Mouse (Mus musculus) midbrain, embryonic 15.5 days (tissue): Measurements from ENCODE around the gene Amdhd2. TPM values are rescaled to one million over a fixed set of nuclear protein-coding genes. Genes with fewer than 3 reads are reported as not detected.

Source experiments
- ATAC-seq: fragments of 200-750 bp; cut with Nextera tagmentation; replicated peaks from 2 replicates; pipeline ENCODE4 v1.8.0; 2017; ENCODE audit warnings: moderate TSS enrichment
- H3K27ac ChIP-seq: fragments of 300-500 bp; sonication (generic); 2 replicates; pipeline ENCODE4 v1.5.1; 2015; ENCODE audit warnings: mild to moderate bottlenecking, inconsistent platforms
- H3K27me3 ChIP-seq: fragments of 300-500 bp; sonication (generic); replicated peaks from 2 replicates; pipeline ENCODE4 v1.6.1; 2015; ENCODE audit warnings: inconsistent platforms
- H3K36me3 ChIP-seq: fragments of 300-500 bp; sonication (generic); replicated peaks from 2 replicates; pipeline ENCODE4 v1.6.1; 2015; ENCODE audit warnings: inconsistent platforms
- H3K4me1 ChIP-seq: fragments of 300-500 bp; sonication (generic); 2 replicates; pipeline ENCODE4 v1.6.1; 2015; ENCODE audit warnings: inconsistent platforms
- H3K4me2 ChIP-seq: fragments of 300-500 bp; sonication (generic); 2 replicates; pipeline ENCODE4 v1.6.1; 2015; ENCODE audit warnings: inconsistent platforms, mild to moderate bottlenecking, moderate library complexity
- H3K4me3 ChIP-seq: fragments of 300-500 bp; sonication (generic); 2 replicates; pipeline ENCODE4 v1.5.1; 2015; ENCODE audit warnings: mild to moderate bottlenecking, inconsistent platforms
- H3K9ac ChIP-seq: fragments of 300-500 bp; sonication (generic); 2 replicates; pipeline ENCODE4 v1.6.1; 2015; ENCODE audit warnings: mild to moderate bottlenecking, inconsistent platforms
- H3K9me3 ChIP-seq: fragments of 300-500 bp; sonication (generic); 2 replicates; pipeline ENCODE4 v1.6.1; 2016; ENCODE audit warnings: inconsistent platforms
- WGBS: fragments of 180-500 bp; shearing (Covaris S2); methylation state at CpG from one replicate; pipeline ENCODE4 v1.1.7; 2015; ENCODE audit warnings: mixed read lengths; 5-methylcytosine and 5-hydroxymethylcytosine counted together
- polyA plus RNA-seq: library from polyadenylated mRNA; unstranded; fragments of >200 nt; fragmentation: Nextera tagmentation; extraction: Ambion mirVana; gene quantifications from 2 replicates; pipeline ENCODE4 v1.2.1, GENCODE M21; 2015

The Amdhd2 gene
- polyA plus RNA-seq = 32.1 and 39.6 TPM in 2 replicates

DNA sequence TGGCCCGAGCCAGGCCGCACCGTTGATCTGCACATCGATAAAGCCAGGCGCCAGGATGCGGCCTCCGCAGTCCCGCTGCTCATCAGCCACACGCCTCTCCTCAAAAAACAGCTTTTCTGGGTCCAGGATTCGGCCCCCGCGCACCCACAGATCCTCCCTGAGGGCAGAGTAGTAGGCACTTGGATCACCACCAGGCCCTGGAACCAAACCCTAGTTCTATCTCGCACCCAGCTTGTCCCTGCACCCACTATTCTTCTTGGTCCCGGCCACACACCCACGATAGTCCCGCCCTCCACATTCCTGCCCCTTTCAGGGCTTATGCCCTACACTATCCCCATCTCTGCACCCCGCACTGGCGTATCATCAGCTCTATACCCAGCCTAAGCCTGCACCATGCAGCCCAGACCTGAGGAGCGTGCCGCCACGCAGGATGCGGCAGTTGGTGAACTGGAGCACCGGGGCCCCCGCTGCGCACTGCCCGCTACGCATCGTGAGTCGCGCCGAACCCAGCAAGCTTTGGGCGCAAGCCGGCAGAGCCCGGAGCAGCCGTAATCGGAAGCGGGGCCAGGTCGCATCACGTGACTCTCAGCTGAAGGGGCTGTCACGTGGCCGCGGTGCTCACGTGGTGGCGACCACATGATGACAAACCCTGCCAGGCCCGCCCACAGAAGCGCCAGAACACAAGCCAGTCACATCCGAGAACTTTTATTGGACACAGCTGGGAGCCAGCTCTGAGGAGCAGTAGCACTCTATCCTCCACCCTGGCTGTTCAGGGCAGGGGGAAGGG is at the start of gene Amdhd2:
Gene Amdhd2 (minus strand): TSS at position 591 of the 787 bp plus-strand sequence.
- Histone ChIP-seq H3K9ac (peak within 1 kb of the TSS; percentile 78), H3K4me1 (peaks cover 45% of the 10 kb centered on the region), H3K4me3 (peak within 1 kb of the TSS; percentile 96), H3K27ac (peak within 1 kb of the TSS; percentile 92), H3K27me3 (no peaks in the 10 kb centered on the region), H3K4me2 (peak within 1 kb of the TSS; percentile 96), H3K9me3 (no peaks in the 10 kb centered on the region), H3K36me3 (peaks cover 4% of the 10 kb centered on the region; the same call in 1 of the 2 replicates)
- WGBS = 2% methylated on average over 47 of the region's 47 CpGs
- ATAC-seq = peak; percentile 93

DNA sequence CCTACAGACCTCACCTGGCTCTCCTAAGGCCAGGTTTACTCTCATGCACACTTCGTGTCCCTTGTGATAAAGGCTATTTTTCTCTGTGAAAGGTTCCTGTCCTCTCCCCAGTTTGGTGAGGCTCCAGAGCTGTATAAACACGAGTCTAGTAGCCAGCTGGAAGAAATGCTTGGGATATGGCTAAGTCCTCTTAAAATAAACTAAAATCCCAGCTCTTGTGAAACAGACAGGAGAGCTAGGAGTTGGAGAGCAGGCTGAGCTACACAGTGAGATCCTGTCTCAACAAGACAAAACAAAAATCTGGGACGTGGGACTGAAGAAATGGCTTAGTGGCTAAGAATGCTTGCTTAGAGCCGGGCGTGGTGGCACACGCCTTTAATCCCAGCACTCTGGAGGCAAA is 49.6 kb upstream of the Amdhd2 start:
- no peak overlapping the region for H3K4me3 ChIP-seq
- no peaks in the 10 kb centered on the region for H3K9me3 ChIP-seq
- H3K27me3 ChIP-seq = no peaks in the 10 kb centered on the region
- no peak overlapping the region for H3K9ac ChIP-seq
- H3K27ac ChIP-seq = no peak overlapping the region
- peaks cover 10% of the 10 kb centered on the region; the same call in 1 of the 2 replicates for H3K36me3 ChIP-seq
- no peak for ATAC-seq
- 79% methylated on average over 6 of the region's 6 CpGs for WGBS
- peaks cover 32% of the 10 kb centered on the region for H3K4me1 ChIP-seq
- H3K4me2 ChIP-seq = no peak overlapping the region

- Histone ChIP-seq H3K9ac (no peak overlapping the region), H3K27me3 (0 out of 2 replicates have a peak, but pooled peaks cover 5% of the 10 kb centered on the region), H3K4me3 (peak overlapping the region; percentile 55), H3K27ac (no peak overlapping the region; the same call in 1 of the 2 replicates), H3K36me3 (peaks cover 10% of the 10 kb centered on the region; the same call in 1 of the 2 replicates), H3K9me3 (no peaks in the 10 kb centered on the region), H3K4me1 (peaks cover 39% of the 10 kb centered on the region), H3K4me2 (peak overlapping the region; percentile 99)
- peak; percentile 14 for ATAC-seq
- WGBS = 25% methylated on average over 5 of the region's 5 CpGs
These were observed 49.0 kb upstream of the Amdhd2 start for GRCm38 (mm10) chr17:24212441-24213018.

- Histone ChIP-seq H3K4me1 (peaks cover 46% of the 10 kb centered on the region), H3K27me3 (0 out of 2 replicates have a peak, but pooled peaks cover 7% of the 10 kb centered on the region), H3K4me3 (peak overlapping the region; percentile 55), H3K9ac (peak overlapping the region; percentile 83), H3K27ac (peak overlapping the region; percentile 82), H3K4me2 (peak overlapping the region; percentile 99), H3K36me3 (peaks cover 10% of the 10 kb centered on the region; the same call in 1 of the 2 replicates), H3K9me3 (no peaks in the 10 kb centered on the region)
- WGBS = 3% methylated on average over 37 of the region's 37 CpGs
- peak; percentile 74 for ATAC-seq
These were observed 48.3 kb upstream of the Amdhd2 start for GRCm38 (mm10) chr17:24211631-24212440.

GRCm38 (mm10) chr17:24210591-24210990 is 47.0 kb upstream of the Amdhd2 start:
- Histone ChIP-seq H3K4me2 (peak overlapping the region; percentile 99; the same call in 1 of the 2 replicates), H3K27me3 (0 out of 2 replicates have a peak, but pooled peaks cover 7% of the 10 kb centered on the region), H3K4me1 (peaks cover 58% of the 10 kb centered on the region), H3K9ac (no peak overlapping the region), H3K9me3 (no peaks in the 10 kb centered on the region), H3K36me3 (peaks cover 3% of the 10 kb centered on the region; the same call in 1 of the 2 replicates), H3K4me3 (no peak overlapping the region), H3K27ac (no peak overlapping the region)
- WGBS = 75% methylated on average over 3 of the region's 3 CpGs
- ATAC-seq = no peak

DNA sequence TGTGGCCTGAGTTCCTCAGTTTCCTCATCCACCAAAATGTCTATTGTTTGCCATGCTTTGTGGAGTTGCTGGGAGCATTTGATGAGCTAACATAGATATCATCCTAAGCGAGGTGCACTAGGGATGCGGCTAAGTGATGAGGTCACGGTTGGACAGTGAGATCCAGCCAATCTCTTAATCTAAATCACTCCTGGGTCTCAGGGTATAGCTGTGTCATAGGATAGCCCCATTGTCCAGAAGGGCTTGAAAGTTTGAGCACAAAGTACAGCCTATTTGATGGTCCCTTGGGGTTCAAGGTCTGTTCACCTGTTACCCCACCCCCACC is 46.3 kb upstream of the Amdhd2 start:
- H3K27ac ChIP-seq = no peak overlapping the region
- H3K4me2 ChIP-seq = peak overlapping the region; percentile 94
- ATAC-seq = no peak
- H3K36me3 ChIP-seq = no peaks in the 10 kb centered on the region
- H3K4me3 ChIP-seq = no peak overlapping the region
- no peaks in the 10 kb centered on the region for H3K9me3 ChIP-seq
- no peak overlapping the region for H3K9ac ChIP-seq
- H3K27me3 ChIP-seq = 0 out of 2 replicates have a peak, but pooled peaks cover 7% of the 10 kb centered on the region
- WGBS = 69% methylated on average over 3 of the region's 3 CpGs
- peaks cover 59% of the 10 kb centered on the region for H3K4me1 ChIP-seq

GRCm38 (mm10) chr17:24209043-24209915 is 45.7 kb upstream of the Amdhd2 start, which contains the start of gene Ntn3:
Gene Ntn3, minus strand, starts transcription at chr17:24209531.
- 2% methylated on average over 37 of the region's 43 CpGs for WGBS
- ATAC-seq = no peak
- no peaks in the 10 kb centered on the region for H3K36me3 ChIP-seq

GRCm38 (mm10) chr17:24208641-24209042 is 45.1 kb upstream of the Amdhd2 start:
- Histone ChIP-seq H3K27me3 (0 out of 2 replicates have a peak, but pooled peaks cover 7% of the 10 kb centered on the region), H3K36me3 (no peaks in the 10 kb centered on the region), H3K4me1 (peaks cover 71% of the 10 kb centered on the region), H3K4me3 (peak overlapping the region; percentile 43), H3K9me3 (no peaks in the 10 kb centered on the region), H3K27ac (peak overlapping the region; percentile 53), H3K4me2 (peak overlapping the region; percentile 94), H3K9ac (peak overlapping the region; percentile 53)
- WGBS = 1% methylated on average over 29 of the region's 29 CpGs
- ATAC-seq = no peak

More at GRCm38 (mm10) chr17:24209043-24209915, 45.7 kb upstream of the Amdhd2 start, which contains the start of gene Ntn3:
- Histone ChIP-seq H3K9me3 (no peaks in the 10 kb centered on the region), H3K9ac (peak within 1 kb of the TSS; percentile 53), H3K27me3 (0 out of 2 replicates have a peak, but pooled peaks cover 7% of the 10 kb centered on the region), H3K4me2 (peak within 1 kb of the TSS; percentile 94), H3K27ac (peak within 1 kb of the TSS; percentile 53), H3K4me1 (peaks cover 65% of the 10 kb centered on the region), H3K4me3 (peak within 1 kb of the TSS; percentile 43)

- H3K4me2 ChIP-seq = peak overlapping the region; percentile 94
- peaks cover 78% of the 10 kb centered on the region for H3K4me1 ChIP-seq
- H3K27ac ChIP-seq = 0 out of 2 replicates have a peak overlapping the region, but pooled peaks have one; percentile 53
- peak overlapping the region; percentile 43 for H3K4me3 ChIP-seq
- H3K36me3 ChIP-seq = no peaks in the 10 kb centered on the region
- peak overlapping the region; percentile 53; the same call in 1 of the 2 replicates for H3K9ac ChIP-seq
- H3K27me3 ChIP-seq = 0 out of 2 replicates have a peak, but pooled peaks cover 7% of the 10 kb centered on the region
- WGBS = 63% methylated on average over 34 of the region's 34 CpGs
- H3K9me3 ChIP-seq = no peaks in the 10 kb centered on the region
- no peak for ATAC-seq
These were observed 44.4 kb upstream of the Amdhd2 start for GRCm38 (mm10) chr17:24207768-24208640.
